Mouse (Mus musculus): ENCODE measurements around the gene Grin2a.

Gene Grin2a

DNA sequence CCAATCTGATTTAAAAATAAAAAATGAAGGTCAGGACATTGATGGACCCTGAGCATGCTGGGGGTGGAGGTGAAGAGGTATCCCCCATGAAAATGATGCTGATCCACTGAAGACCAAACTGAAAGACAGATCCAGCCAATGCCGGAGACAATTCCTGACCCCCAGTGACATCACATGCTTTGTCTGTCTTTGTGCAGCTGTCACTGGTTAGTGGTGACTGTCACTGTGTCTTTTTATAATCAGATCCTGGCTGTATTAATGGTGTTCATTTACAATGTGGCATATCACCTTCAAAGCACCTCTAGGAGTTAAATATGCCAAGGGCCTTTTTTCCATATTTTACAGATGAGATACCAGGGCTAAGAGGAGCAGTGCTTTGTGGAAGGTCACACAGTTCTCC, 32.9 kb downstream of the Grin2a start:
- no peak for DNase-seq

DNA sequence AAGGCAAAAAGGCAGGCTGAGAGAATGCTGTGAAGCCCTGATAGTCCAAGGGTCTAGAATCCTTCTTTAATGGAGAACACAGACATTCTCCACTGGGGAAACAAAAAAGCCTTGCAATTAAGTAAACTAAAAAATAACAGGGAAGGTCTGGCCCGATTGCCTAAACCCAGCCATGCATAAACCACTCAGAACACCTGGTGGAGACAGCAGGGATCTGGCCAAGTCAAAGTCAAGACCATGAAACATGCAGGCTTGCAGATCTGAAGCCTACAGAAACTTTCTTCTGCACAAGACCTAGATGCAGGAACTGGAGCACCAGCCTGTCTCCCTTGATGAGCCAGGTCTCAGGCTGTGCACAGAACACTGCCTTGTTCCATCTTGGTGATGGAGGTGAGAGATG, 36.0 kb downstream of the Grin2a start:
- DNase-seq, result no peak

- no peak for DNase-seq
These were observed 41.1 kb downstream of the Grin2a start for GRCm38 (mm10) chr16:9954266-9954665.

- no peak for DNase-seq
These were observed 41.9 kb downstream of the Grin2a start for GRCm38 (mm10) chr16:9953396-9953831.

GRCm38 (mm10) chr16:9949250-9949649, 46.1 kb downstream of the Grin2a start:
- no peak for DNase-seq

- DNase-seq, result no peak
These were observed 47.9 kb downstream of the Grin2a start for GRCm38 (mm10) chr16:9947430-9947829.

DNA sequence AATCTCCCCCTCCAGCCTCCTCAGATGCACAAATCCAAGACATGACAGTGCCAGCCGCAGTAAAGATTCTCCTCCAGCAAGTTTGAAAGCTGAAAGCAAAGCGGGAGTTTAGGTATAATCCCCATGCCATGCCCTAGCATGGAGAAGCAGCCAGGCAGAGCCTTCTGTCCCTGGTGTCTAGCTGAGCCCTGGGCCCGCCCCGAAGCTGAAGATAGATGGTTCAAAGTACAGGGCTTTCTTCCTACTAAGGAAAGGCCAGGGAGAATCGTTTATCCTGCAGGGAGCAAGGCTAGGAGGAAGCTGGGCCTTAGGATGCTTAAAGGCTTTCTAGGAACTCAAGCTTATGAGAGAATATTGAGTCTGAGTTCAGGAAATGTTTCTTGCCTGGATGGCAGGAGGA, 50.5 kb downstream of the Grin2a start:
- peak; percentile 13 to 66 for DNase-seq

DNA sequence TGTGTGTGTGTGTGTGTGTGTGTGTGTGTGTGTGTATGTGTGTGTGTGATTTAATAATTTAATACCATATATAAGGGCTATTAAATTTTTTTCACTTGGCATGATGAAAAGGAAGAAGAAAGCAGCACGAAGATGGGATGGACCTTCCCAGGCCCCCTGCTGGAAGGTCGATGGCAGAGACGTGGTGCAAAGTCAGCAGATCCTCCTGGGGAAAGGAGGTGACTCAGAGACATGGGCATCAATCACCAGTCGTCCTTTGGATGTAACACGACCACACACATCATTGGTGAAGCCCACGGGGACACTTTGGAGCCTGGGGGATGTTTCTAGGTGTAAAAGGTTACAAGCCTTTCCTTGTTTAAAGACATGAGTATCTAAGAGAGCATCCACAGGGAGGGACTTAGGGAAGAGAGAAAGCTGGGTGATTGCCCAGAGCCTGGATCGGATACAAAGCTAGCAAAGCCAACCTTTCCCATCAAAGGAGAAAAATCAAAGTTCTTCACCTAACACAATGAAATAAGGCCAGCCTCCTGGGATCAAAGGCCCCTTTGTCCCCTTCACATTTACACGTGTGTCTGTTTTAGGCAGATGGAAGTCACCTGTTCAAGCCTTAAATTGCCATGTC, 53.9 kb downstream of the Grin2a start:
- DNase-seq, result peak in 1 of 2 experiments; percentile 21

- no peak for DNase-seq
These were observed 54.6 kb downstream of the Grin2a start for GRCm38 (mm10) chr16:9940716-9941115.

- no peak for DNase-seq
These were observed 84.7 kb downstream of the Grin2a start for GRCm38 (mm10) chr16:9910672-9911071.

- DNase-seq, result no peak
These were observed 86.1 kb downstream of the Grin2a start for GRCm38 (mm10) chr16:9909225-9909624.

DNA sequence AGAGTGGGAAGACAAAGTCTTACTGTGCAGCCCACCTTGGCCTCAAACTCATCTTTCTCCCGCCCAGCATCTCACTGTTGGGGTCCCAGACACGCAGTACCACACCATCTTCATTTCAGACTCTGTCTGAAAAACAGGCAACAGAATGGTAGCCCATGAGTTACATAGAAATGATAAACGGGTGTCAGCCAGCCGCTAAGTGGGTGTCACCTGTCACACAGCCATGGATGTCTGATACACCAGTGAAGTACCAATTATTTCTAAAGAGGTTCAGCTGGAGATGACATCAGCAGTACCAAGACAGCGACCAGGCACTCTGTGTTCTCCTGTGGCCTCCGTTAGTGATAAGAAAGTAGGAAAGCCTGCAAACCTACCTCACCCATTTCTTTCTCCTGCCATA, 90.9 kb downstream of the Grin2a start:
- DNase-seq, result no peak

DNA sequence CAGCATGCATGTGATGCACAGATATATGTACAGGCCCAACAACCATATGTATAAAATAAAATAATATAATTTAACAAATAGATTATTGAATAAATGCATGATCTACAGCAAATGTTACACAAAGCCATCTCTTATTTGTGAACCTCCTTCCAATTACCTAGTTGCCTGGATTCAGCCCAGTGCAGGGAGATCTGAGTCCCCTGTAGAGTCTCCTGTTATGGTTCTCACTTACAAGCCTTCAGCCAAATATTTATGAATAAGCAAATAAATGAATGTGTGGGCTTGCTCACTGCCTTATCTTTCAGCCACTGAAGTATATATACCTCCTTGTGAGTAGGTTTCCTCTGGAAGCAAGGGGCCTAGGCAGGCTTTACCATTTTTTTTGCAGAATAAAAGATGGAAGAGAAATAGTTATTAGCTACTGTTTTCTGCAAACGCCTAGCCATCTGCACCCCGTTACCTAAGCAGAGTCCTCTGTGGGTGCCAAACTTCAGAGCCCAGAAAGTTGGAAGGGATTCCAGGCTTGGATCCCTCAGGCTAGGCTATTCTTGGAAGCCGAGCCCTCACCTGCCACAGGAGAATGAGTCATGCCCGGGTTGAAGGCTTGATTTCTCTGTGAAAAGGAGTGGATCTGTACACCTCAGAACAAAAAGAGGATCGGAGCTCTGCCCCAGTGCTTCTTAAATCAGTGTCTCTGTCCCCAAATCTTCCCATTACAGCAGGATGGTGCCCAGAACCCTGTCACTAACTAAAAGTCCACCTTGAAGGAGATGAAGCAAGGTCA, 92.5 kb downstream of the Grin2a start:
- DNase-seq, result no peak

DNA sequence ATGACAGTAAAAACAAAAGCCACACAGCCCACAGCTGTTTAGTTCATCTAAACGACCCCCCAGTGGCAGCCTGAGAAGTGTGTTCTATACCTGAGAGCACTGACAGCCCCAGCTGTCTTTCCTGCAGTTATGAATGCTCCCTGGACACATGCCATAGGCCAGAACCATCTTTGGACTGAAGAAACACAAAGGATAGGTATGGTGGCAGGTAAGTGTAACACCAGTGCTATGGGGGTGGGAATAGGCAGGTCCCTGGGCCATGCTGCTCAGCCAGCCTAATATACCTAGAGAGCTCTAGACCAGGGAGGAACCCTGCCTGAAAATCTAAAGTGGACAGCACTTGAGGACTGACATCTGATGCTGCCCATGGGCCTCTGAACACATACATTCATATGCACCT, 93.9 kb downstream of the Grin2a start:
- no peak for DNase-seq

DNA sequence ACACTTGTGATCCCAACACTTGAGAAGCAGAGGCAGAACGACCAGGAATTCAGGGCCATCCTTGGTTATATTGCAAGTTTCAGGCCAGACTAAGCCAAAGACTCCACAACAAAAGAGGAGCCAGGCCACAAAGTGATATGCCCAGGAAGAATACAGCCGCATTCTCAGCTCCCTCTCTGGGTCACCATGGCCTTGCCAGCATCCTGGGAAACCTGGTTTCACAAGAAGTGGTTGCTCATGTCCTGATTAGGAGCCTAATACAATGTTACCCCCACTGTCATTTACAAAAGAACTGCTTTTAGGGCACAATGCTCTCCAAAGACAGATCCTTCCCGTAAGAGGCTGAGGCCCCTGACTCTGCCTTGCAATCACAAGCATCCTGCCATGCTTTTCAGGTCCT, 94.4 kb downstream of the Grin2a start:
- no peak for DNase-seq

DNA sequence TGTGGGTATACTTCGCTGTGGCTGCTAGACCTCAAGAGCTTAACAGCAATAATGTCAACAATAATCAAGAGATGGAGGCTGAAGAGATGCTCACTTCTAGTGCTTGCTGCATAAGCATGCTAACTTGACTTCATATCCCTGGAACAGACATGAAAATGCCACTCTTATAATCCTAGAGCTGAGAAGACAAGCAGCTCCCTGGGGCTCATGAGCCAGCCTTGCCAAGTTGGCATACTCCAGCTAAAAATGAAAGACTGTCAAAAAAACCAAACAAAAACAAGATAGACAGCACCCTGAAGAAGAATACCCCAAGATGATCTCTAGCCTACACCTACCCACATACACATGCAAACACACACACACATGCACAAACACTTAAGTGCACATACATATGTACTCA, 95.2 kb downstream of the Grin2a start:
- DNase-seq, result no peak

DNA sequence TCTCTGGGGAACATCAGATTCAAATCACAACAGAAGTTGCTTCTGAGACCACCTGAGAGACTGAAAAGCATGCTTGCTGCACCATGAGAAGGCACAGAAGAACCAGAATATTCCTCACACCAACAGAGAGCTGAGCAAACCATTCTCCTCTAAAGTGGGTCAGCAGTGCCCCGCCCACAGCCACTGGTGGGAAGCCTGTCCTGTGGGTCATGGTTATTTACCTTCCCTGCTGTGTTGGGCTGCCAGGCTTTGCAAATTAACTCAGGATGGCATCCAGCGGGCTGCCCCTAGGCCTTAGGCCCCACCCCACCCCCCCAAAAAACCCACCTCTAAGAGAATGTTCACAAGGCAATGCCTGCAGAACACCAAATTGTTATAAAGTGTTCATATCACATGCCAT, 96.2 kb downstream of the Grin2a start:
- no peak for DNase-seq

GRCm38 (mm10) chr16:9895581-9895980, 99.8 kb downstream of the Grin2a start:
- DNase-seq, result no peak

- no peak for DNase-seq
These were observed 109.2 kb downstream of the Grin2a start for GRCm38 (mm10) chr16:9886155-9886554.

- DNase-seq, result no peak
These were observed 111.2 kb downstream of the Grin2a start for GRCm38 (mm10) chr16:9884141-9884540.

GRCm38 (mm10) chr16:9882420-9882819, 112.9 kb downstream of the Grin2a start:
- no peak for DNase-seq

GRCm38 (mm10) chr16:9873001-9873400, 122.4 kb downstream of the Grin2a start:
- DNase-seq, result no peak

- DNase-seq, result no peak
These were observed 129.7 kb downstream of the Grin2a start for GRCm38 (mm10) chr16:9865710-9866109.

DNA sequence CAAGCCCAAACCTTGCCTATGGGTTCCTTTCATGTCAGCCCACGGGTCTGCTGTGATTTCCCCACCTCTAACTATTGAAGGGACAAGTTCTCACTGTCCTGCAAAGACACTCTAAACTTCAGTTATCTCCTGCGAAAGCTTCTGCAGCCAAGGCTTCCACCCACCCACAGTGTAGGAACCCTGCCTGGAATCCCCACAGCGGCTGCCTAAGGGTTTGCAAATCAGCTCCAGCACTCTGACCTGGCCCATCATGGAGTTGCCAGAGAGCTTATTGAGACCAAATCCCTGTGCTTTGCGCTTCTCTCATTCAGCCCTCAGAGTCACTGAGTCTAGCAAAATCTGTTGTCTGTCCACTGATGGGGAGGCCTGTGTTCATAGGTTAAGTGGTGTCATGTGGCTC, 130.3 kb downstream of the Grin2a start:
- no peak for DNase-seq

GRCm38 (mm10) chr16:9857758-9858157, 137.6 kb downstream of the Grin2a start:
- no peak for DNase-seq
